Mouse (Mus musculus) small intestine, adult 2 months (tissue): ENCODE data around the gene Tpsb2.

Experiments used
- CTCF ChIP-seq: fragments of 200-500 bp; IDR thresholded peaks from 2 replicates; pipeline ENCODE4 v1.5.1; 2012; ENCODE audit warnings: low read depth, mild to moderate bottlenecking, control low read depth, inconsistent platforms, low read length, moderate library complexity, mixed read lengths; ENCODE audit not compliant: insufficient replicate concordance, insufficient read length; ENCODE audit errors: extremely low read depth
- POLR2A ChIP-seq: fragments of 200-500 bp; IDR thresholded peaks from 2 replicates; pipeline ENCODE4 v1.6.1; 2012; ENCODE audit warnings: low read depth, mild to moderate bottlenecking, control low read depth, inconsistent platforms, low read length, moderate library complexity

GRCm38 (mm10) chr17:25340003-25340402, 26.1 kb upstream of the Tpsb2 start:
- TF ChIP-seq CTCF (no peak), POLR2A (no peak)
